8 mouse cellular contexts compared by ENCODE assay signal in the genomic region with DNA sequence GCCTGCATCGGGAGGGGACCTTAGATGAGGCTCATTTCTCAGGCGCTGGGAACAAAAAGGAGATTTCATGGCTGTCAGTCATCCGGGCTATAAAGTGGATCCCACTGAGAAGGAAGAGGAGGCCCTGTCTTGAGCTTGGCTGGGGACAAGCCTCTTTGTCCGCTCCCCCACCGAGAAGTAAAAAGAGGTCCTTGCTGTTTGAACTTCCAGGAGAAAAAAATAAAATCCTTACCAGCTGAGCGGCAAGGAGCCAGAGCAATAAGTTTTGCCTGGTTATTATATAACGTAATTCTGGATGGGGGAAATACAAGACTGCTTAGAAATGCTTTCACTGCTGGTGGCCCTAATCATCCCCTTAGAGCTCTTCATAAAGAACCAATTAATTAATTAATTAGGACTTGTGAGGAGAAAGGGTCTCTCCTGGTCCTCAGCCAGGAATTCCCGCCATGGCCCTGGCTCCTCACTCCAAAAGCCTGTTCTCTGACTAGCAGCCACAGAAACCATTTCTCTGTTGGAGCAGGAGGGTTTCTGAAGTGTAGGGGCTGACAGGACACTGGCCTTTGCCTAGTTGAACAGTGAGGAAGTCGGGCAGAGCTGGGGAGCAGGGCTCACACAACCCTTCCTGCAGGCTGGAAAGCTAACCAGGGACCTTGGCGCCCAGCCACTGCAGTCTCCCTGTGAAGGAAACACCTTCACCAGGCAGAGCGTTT.
DNase-seq lines count a peak whose midpoint lies in the region; ATAC-seq and TF ChIP-seq lines count a peak whose summit lies in the region.

No protein-coding gene starts in this region.

- H3K9me3 ChIP-seq in MEL (replicated peaks; ENCODE audit: insufficient read depth, low read length), result no peaks in the 10 kb centered on the region
- no peaks in the 10 kb centered on the region for H3K9me3 ChIP-seq in embryonic facial prominence, embryonic 12.5 days
- H3K9me3 ChIP-seq in limb, embryonic 10.5 days (replicated peaks), result no peaks in the 10 kb centered on the region

- H3K79me2 ChIP-seq in MEL (ENCODE audit: control insufficient read depth, insufficient read depth, low read length, poor library complexity), result no peaks in the 10 kb centered on the region

- ATAC-seq in embryonic facial prominence, embryonic 12.5 days (ENCODE audit: insufficient number of reproducible peaks, insufficient read depth, low FRiP score, low TSS enrichment), result no peak

- no peak for TF ChIP-seq EP300 in MEL (IDR thresholded peaks at IDR 0.05; ENCODE audit: low read depth in 1 of 2, low read length in 2 of 2)

- TF ChIP-seq CTCF in MEL (IDR thresholded peaks at IDR 0.05 in 2 of 3, conservative IDR thresholded peaks at IDR 0.05 in 1 of 3; ENCODE audit: control insufficient read depth in 1 of 3, insufficient read depth in 1 of 3, low read depth in 2 of 3, low read length in 3 of 3, poor library complexity in 1 of 3, severe bottlenecking in 1 of 3), result no peak

- H3K4me1 ChIP-seq in MEL (ENCODE audit: control insufficient read depth in 1 of 2, insufficient read depth in 2 of 2, low read length in 2 of 2), result peaks cover 14 to 25% of the 10 kb centered on the region in 2 experiments
- H3K4me1 ChIP-seq in embryonic facial prominence, embryonic 12.5 days, result peaks cover 21% of the 10 kb centered on the region; the same call in 1 of the 2 replicates
- peaks cover 32% of the 10 kb centered on the region for H3K4me1 ChIP-seq in limb, embryonic 10.5 days

- no peak overlapping the region for H3K4me2 ChIP-seq in embryonic facial prominence, embryonic 12.5 days (replicated peaks)

- TF ChIP-seq RAD21 in MEL (IDR thresholded peaks at IDR 0.05; ENCODE audit: low read depth, low read length), result no peak

- H3K36me3 ChIP-seq in MEL (ENCODE audit: control insufficient read depth in 1 of 2, insufficient read depth in 2 of 2, low read length in 2 of 2), result peaks cover 0 to 30% of the 10 kb centered on the region in 2 experiments; a peak in 2 of 4 replicates
- H3K36me3 ChIP-seq in embryonic facial prominence, embryonic 12.5 days, result no peaks in the 10 kb centered on the region
- H3K36me3 ChIP-seq in limb, embryonic 10.5 days, result no peaks in the 10 kb centered on the region

- peak overlapping the region; percentile 29 for H3K9ac ChIP-seq in MEL (ENCODE audit: control insufficient read depth, low read depth, low read length, poor library complexity, severe bottlenecking)
- no peak overlapping the region for H3K9ac ChIP-seq in embryonic facial prominence, embryonic 12.5 days

- peak overlapping the region in 1 of 2 experiments; percentile 34; a peak in 1 of 4 replicates for H3K4me3 ChIP-seq in MEL (ENCODE audit: control insufficient read depth in 1 of 2, insufficient read depth in 1 of 2, low read depth in 2 of 2, low read length in 2 of 2)
- no peak overlapping the region for H3K4me3 ChIP-seq in embryonic facial prominence, embryonic 12.5 days
- no peak overlapping the region for H3K4me3 ChIP-seq in limb, embryonic 10.5 days

- H3K27me3 ChIP-seq in MEL (ENCODE audit: control insufficient read depth in 1 of 2, insufficient read depth in 2 of 2, low read length in 2 of 2), result no peaks in the 10 kb centered on the region
- no peaks in the 10 kb centered on the region for H3K27me3 ChIP-seq in embryonic facial prominence, embryonic 12.5 days
- peaks cover 7% of the 10 kb centered on the region; the same call in 1 of the 2 replicates for H3K27me3 ChIP-seq in limb, embryonic 10.5 days (ENCODE audit: low read depth, poor library complexity, severe bottlenecking)

- peak overlapping the region; percentile 26 for H3K27ac ChIP-seq in MEL (ENCODE audit: control insufficient read depth, low read depth, low read length)
- H3K27ac ChIP-seq in embryonic facial prominence, embryonic 12.5 days, result peak overlapping the region; percentile 46
- H3K27ac ChIP-seq in limb, embryonic 10.5 days, result peak overlapping the region; percentile 4; the same call in 1 of the 2 replicates

- DNase-seq in adrenal gland, postnatal 36 days, result peak; percentile 16 to 25
- DNase-seq in adrenal gland, adult 8-10 months, result no peak
- DNase-seq in MEL (ENCODE audit: low read depth, low spot score), result no peak
- no peak for DNase-seq in limb, embryonic 10.5 days (ENCODE audit: low spot score)
- DNase-seq in layer of hippocampus, postnatal 10 days (ENCODE audit: low spot score in 2 of 2), result no peak
- no peak for DNase-seq in spleen, adult 18-20 months
- DNase-seq in layer of hippocampus, adult 11-12 months (ENCODE audit: low spot score), result no peak

- no peak for TF ChIP-seq POLR2A in MEL (IDR thresholded peaks at IDR 0.05; ENCODE audit: control insufficient read depth in 1 of 2, insufficient read depth in 1 of 2, low read depth in 1 of 2, low read length in 2 of 2, poor library complexity in 1 of 2)

- WGBS in embryonic facial prominence, embryonic 12.5 days, result 18% methylated on average over 11 of the region's 11 CpGs
- WGBS in limb, embryonic 10.5 days, result 21% methylated on average over 11 of the region's 11 CpGs

TF ChIP-seq in MEL, 35 proteins besides CTCF, POLR2A, EP300 and RAD21:
- TF ChIP-seq GABPA (IDR thresholded peaks at IDR 0.05; ENCODE audit: low read depth, low read length) (no peak), USF1 (IDR thresholded peaks at IDR 0.05; ENCODE audit: low read depth, low read length) (no peak), CHD2 (IDR thresholded peaks at IDR 0.05; ENCODE audit: low read length) (no peak), E2F4 (IDR thresholded peaks at IDR 0.05; ENCODE audit: borderline replicate concordance, low read depth, low read length) (no peak)

Comparison
In these comparisons a context has a peak if more than half of its experiments do, and no peak if none do; other contexts are left out.
1. DNase-seq: peak in adrenal gland, postnatal 36 days (2 of 2); none in adrenal gland, adult 8-10 months (single experiment), MEL (single experiment), limb, embryonic 10.5 days (single experiment), layer of hippocampus, postnatal 10 days (0 of 2), spleen, adult 18-20 months (0 of 2) and layer of hippocampus, adult 11-12 months (single experiment).
2. Peak in every context shown above with its lines, with median percentiles within 50 percentile points of each other: H3K27ac ChIP-seq.